Mouse (Mus musculus) monocyte, adult 5-6 weeks (primary cell): ENCODE measurements around the gene Zfp866. TPM values are rescaled to one million over a fixed set of nuclear protein-coding genes. Genes with fewer than 3 reads are reported as not detected.

Experiments used
- ATAC-seq: fragments of 153-309, 156-312 bp; replicated peaks from 2 replicates; pipeline ENCODE4 v1.8.0; 2017; ENCODE audit warnings: mild to moderate bottlenecking; ENCODE audit not compliant: low TSS enrichment, insufficient number of reproducible peaks, severe bottlenecking, poor library complexity, low FRiP score
- total RNA-seq: library from RNA; stranded (forward); fragments of 200-1000, 200-491, 200-594 nt; gene quantifications from 3 replicates; pipeline ENCODE4 v1.2.3, GENCODE M21; 2017

Zfp866 gene
- total RNA-seq: 28.2 to 42.8 TPM (median 32.0 TPM) in 3 replicates

- ATAC-seq: peak; percentile 93
Observed at GRCm38 (mm10) chr8:69790773-69791367, at the start of gene Zfp866, which contains the start of gene Atp13a1. TSS of gene Zfp866 (minus strand) at chr8:69791178. TSS of gene Atp13a1 (plus strand) at chr8:69791163.

DNA sequence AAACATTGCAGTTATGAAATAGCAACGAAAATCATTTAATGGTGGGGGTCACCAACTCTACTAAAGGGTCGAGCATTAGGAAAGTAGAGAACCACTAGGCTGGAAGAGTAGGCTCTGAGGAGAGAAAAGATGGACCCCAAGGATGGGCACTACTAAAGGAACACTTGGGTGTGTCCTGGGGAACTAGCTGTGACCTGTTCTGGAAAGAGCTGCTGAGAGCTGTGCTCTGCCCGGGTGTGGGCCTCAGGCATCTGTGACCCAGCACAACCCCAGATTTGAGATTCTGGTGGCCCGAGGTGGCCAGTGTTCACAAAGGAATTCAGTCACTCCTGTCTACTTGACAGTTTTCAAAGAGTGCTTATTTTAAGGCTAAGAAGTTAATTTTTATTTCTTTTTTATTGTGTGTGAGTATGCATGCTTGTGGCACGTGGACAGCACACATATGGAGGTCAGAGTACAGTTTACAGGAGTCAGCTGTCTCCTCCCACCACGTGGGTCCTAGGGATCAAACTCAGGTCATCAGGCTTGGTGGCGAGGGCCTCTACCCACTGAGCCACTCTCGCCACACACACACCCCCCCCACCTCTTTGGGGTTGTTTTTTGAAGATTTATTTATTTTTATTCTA is 46.2 kb upstream of the Zfp866 start:
- ATAC-seq: no peak

DNA sequence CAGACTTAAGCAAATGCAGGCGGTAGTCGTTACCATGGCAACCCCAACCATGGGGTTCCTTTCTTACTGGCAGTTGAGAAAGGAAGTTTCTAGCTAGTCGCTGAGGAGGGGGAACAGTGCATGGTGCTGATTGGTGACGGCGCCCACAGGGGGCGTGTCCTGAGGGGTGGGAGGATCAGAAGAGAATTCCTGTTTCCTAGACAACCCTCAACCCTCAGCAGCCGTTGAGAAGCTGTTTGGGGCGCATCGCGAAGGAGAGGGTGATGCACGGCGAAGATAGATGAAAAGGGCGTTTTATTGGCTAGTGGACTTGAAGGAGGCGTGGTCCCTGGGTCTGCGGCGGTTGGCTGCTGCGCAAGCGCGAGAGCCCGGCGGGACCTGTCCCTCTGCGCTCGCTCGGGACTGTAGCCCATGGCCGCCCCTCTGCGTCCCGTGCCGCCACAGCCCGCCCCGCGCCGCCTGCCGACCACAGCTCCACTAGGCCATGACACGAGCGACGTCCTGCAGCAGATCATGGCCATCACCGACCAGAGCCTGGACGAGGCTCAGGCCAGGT is 41.4 kb upstream of the Zfp866 start, which contains the start of gene Pbx4:
Gene Pbx4 (plus strand): TSS at position 194 of the 556 bp plus-strand sequence.
- ATAC-seq: peak; percentile 93

DNA sequence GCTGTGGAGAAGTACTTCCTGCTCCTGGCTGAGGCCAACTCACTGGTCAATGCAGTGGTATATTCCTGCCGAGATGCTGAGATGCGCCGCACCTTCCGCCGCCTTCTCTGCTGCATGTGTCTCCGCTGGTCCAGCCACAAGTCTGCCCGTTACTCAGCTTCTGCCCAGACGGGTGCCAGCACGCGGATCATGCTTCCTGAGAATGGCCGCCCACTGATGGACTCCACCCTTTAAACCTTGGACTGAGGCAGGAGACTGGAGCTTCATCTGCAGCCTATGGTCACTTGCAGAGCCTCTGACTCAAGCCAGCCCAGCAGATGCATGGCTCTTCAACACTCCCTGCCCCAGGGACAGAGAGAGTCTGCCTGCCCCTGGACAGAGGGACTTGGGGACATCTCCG is 35.4 kb upstream of the Zfp866 start:
- ATAC-seq: no peak

- ATAC-seq: no peak
Observed at GRCm38 (mm10) chr8:69822386-69823191, 31.6 kb upstream of the Zfp866 start, which contains the start of gene Lpar2. TSS of gene Lpar2 (plus strand) at chr8:69822429.

GRCm38 (mm10) chr8:69821971-69822385 is 31.0 kb upstream of the Zfp866 start:
- no peak for ATAC-seq

DNA sequence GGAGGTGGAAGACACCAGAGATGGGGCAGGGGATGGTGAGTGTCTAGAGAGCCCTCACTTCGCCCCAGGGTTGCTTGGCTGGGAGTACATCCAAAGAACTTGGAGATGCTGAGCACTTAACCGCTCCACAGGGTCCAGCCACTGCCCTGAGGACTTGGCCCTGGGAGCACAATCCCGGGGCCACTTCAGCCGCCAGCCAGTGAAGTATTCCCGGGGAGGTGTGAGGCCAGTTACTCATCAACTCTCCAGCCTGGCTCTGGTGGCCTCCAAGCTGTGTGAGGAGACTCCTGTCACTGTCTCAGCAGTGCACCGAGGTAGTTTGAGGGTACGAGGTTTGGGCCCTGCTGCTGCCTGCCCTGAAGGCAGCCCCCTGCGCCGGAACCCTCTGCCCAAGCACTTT is 29.5 kb upstream of the Zfp866 start:
- no peak for ATAC-seq

DNA sequence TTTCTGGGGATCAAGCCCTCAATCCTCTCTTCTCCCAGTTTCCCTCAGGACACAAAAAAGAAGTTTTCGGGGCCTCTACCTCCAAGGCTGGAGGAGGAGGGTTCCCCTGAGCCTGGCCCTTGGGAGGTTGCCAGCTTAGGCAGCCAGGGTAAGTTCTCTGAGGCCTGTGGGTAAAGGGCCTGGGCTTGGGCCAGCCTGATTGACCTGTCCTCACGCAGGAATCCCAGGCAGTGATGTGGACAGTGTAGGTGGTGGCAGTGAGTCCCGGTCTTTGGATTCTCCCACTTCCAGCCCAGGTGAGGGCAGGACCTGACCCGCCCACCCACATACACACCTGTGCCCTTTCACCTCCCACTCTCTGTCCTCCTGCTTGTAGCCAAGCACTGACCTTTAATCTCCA is 24.4 kb upstream of the Zfp866 start:
- no peak for ATAC-seq

GRCm38 (mm10) chr8:69814881-69815280 is 23.9 kb upstream of the Zfp866 start:
- ATAC-seq: no peak

DNA sequence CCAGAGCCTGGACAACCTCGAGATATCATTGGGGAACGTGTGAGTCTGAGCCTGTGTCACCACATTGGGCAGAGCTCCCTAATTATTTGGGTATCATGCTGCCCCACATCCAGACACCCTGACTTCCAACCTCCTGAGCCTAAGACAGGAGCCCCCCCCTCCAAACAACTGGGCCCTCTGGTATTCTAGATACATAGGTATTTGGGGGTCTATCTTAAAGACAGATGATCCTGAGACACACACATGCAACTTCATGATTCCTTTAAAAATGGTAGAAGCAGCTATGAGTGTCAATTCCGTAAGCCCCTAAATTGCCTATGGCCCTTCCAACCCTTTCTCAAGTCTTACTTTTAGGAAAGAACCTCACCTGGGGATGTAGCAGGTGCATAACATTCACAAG is 18.8 kb upstream of the Zfp866 start:
- ATAC-seq: no peak

- ATAC-seq: peak; percentile 60
Observed at GRCm38 (mm10) chr8:69808864-69809403, 18.0 kb upstream of the Zfp866 start.

DNA sequence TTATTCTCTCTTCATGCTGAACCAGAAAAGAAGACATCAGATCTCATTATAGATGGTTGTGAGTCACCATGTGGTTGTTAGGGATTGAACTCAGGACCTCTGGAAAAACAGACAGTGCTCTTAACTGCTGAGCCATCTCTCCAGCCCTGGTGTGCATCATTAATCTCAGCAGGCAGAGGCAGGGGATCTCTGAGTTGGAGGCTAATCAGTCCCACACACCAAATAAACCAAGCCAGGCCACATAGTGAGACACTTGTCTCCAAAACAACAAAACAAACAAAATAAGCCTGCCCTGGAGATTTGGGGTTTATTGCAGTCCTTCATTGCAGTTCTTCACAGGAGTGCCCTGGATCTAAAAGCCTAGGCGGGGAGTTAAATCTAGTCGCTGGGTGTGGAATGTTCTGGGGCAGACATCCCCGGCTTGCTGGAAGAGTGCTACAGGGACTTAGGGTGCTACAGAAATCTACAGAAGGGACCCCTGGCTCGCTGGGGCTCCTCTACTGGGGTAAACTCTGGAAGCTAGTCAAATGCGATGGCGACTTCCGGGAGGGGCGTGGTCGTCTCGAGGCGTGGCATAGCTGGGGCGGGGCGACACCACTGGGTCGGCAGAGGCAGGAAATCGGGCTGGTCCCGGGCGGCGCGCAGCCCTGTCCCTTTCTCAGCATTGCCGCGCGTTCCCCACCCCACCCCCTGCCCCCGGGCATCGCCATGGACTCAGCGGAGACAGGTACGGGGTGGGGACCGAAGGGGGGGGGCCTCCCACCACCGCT is 17.3 kb upstream of the Zfp866 start, which contains the start of gene Gmip:
Gene Gmip (plus strand): TSS at position 586 of the 770 bp plus-strand sequence.
- peak; percentile 83 for ATAC-seq

DNA sequence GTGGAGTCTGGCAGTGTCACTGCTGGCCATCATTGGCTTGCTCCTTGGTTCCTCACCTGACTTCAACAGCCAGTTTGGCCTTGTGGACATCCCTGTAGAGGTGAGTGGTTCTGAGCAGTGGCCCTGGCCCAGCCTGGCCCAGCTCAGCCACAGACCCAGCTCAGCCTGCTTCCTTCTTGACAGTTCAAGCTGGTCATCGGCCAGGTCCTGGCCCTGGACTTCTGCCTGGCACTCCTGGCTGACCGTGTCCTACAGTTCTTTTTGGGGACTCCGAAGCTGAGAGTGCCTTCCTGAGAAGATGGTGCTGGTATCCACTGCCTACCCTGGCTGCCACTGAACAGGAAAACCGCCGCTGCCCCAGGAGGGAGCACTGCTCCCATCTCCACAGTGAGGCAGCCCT is 16.3 kb upstream of the Zfp866 start:
- ATAC-seq: no peak

DNA sequence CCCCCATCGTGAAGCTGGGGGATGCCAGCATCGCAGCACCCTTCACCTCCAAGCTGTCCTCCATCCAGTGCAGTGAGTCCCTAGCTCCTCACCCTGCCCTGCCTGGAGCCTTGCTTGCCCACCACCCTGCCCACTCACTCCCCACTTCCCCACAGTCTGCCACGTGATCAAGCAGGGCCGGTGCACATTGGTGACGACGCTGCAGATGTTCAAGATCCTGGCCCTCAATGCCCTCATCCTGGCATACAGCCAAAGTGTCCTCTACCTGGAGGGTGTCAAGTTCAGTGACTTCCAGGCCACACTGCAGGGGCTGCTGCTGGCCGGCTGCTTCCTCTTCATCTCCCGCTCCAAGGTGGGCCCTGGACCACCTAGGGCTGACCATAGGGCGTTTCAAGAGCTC is 14.5 kb upstream of the Zfp866 start:
- no peak for ATAC-seq

DNA sequence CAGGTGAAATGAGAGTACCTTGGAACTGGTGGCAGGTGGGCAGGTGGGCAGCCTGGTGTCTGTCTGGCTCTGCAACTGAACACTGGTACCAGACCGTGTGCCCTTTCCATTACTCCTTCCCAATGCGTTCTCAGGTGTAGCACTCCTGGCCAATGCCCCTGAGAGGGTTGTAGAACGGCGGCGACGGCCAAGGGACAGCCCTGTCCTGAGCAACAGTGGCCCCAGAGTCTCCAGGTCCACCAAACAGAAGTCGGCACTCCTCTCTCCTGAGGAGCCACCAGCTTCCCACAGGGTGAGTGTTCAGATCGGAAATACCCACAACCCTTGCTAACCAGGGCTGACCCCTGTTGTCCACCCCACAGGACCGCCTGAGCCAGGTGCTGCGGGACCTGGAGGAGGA is 14.1 kb upstream of the Zfp866 start:
- no peak for ATAC-seq

DNA sequence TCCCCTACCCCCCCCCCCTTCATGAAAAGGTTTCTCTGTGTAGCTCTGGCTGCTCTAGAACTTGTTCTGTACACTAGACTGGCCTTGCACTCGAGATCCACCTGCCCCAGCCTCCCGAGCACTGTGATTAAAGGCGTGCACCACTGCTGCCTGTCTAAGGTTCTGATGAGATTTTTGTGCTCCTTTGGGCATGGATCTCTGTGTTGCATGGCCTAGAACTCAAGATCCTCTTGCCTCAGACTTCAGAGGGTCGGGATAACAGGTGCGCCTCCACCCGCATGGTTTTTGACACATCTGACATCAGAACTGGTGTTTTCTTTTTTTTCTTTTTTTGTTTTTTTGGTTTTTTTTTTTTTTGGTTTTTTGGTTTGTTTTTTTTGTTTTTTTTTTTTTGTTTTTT is 13.6 kb upstream of the Zfp866 start:
- ATAC-seq: no peak

GRCm38 (mm10) chr8:69803366-69803765 is 12.4 kb upstream of the Zfp866 start:
- ATAC-seq: no peak

DNA sequence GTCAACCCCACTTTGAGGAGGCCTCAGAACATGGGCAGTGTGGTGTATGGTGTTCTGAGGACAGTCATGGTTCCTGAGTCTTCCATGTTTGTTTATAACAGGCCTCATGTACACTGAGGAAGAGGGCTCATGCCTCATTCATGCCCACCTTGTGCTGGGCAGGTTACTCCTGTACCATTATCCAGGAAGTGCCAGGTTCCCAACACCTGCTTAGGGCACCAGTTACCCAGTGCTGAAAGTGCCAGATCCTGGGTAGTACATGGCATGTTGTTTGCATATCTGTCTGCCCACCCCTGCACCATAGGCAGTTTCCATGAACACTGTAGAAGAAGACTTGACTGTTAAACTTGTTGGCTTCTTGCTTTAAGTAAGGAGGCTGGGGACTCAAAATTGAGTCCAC is 11.2 kb upstream of the Zfp866 start:
- ATAC-seq: no peak
